Mouse (Mus musculus): Measurements from ENCODE around the gene Mok. TPM values are rescaled to one million over a fixed set of nuclear protein-coding genes. Genes with fewer than 3 reads are reported as not detected.

The Mok gene
- polyA plus RNA-seq, 1 experiment from 2014 or later = 0.27 TPM

DNA sequence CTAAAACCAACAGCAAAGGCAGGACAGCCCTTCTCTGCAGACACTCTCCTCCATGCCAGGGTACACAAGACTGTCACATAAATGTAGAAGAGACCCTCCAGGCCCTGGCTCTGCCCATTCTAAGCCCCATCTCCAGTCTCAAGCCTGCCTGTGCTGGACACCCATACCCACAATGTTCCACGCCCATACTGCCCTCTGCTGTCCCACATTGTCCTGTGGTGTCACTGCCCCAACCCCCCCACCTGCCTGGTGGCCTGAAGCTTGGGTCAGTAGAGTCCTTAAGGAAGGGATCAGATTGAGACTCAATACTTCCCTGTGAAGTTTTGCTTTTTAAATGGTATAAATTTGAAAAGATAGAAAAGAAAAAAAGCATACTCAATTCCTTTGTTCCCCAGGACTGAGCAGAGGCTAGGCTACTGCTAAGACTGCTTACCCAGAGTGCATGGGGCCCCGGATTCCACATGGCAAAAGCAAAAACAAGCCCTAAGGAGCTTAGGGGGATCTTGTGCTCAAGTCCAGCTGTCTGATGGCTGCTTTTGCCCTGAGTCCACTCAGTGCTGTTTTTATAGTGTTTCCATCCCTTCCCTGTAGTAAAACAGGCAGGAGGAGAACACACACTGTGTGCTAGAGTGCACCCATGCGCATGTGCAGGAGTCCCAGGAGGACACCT, 34.3 kb downstream of the Mok start:
- no peaks in the 10 kb centered on the region for H3K27me3 ChIP-seq (ENCODE audit: control insufficient read depth, insufficient read depth, low read depth, low read length)
- H3K9ac ChIP-seq (ENCODE audit: low read depth, low read length) = no peak overlapping the region
- H3K27ac ChIP-seq (ENCODE audit: low read length) = no peak overlapping the region
- H3K4me2 ChIP-seq (ENCODE audit: low read depth, low read length) = no peak overlapping the region
- H3K36me3 ChIP-seq (ENCODE audit: control insufficient read depth, insufficient read depth) = no peaks in the 10 kb centered on the region
- ATAC-seq (ENCODE audit: low read depth) = no peak
- H3K4me1 ChIP-seq (ENCODE audit: control insufficient read depth, low read depth, low read length) = no peaks in the 10 kb centered on the region
- H3K4me3 ChIP-seq (ENCODE audit: low read depth, low read length) = no peak overlapping the region
- no peaks in the 10 kb centered on the region for H3K9me3 ChIP-seq (replicated peaks; ENCODE audit: control insufficient read depth, low read length)
- 70% methylated on average over 3 of the region's 3 CpGs for WGBS (ENCODE audit: insufficient replicate concordance)

DNA sequence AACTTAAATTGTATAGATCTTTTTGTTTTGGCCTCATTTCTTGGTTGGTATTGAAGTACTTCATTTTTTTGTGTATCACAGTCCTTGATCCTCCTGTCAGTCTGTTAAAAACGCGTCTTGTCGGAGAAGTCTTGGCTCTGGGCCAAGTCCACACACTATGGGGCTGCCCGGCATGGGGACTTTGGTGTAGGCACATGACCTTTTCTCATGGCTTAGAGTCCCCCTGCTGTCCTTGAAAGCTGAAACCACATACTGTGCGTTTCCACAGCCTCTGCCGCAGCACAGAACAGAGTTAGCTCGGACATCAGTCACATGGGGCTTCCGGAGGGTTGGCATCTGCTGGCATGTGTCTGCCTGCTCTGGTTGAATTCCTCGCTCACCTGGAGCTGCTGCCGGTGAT, 36.5 kb downstream of the Mok start:
- Histone ChIP-seq H3K36me3 (ENCODE audit: control insufficient read depth, insufficient read depth) (no peaks in the 10 kb centered on the region), H3K27ac (ENCODE audit: low read length) (no peak overlapping the region), H3K9me3 (replicated peaks; ENCODE audit: control insufficient read depth, low read length) (no peaks in the 10 kb centered on the region), H3K9ac (ENCODE audit: low read depth, low read length) (no peak overlapping the region), H3K27me3 (ENCODE audit: control insufficient read depth, insufficient read depth, low read depth, low read length) (no peaks in the 10 kb centered on the region), H3K4me1 (ENCODE audit: control insufficient read depth, low read depth, low read length) (no peaks in the 10 kb centered on the region), H3K4me3 (ENCODE audit: low read depth, low read length) (no peak overlapping the region), H3K4me2 (ENCODE audit: low read depth, low read length) (no peak overlapping the region)
- peak; percentile 50; the same call in 1 of the 2 replicates for ATAC-seq (ENCODE audit: low read depth)
- 66% methylated on average over 10 of the region's 10 CpGs for WGBS (ENCODE audit: insufficient replicate concordance)

DNA sequence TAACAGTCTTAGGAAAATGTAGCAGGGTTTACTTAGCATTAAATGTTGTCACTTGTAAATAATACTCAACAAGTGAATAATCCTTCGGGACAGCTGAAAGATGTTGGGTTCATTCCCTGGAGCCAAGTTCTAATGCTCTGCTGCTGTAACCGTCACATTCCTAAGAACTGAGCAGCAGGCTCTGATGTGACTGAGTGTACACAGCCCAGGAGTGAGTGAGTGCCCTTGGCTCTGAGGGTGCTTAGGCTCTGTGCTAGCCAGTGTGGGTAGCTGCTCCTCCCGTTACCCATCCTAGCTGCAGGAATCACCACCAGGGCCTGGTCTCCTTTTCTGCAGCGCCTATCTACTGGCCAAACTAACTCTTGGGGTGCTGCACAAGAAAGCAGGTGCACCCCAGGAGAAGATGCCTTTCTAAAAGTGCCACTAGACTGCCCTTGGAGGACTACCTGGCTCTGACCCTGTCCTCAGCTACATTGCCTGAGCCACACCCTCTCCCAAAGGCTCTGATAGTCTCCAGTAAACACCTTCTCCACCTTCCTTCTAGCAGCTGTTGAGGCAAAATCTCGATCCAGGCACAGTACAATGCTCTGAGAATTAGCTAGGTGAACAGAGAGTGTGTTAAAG, 38.0 kb downstream of the Mok start:
- no peak overlapping the region for H3K4me3 ChIP-seq (ENCODE audit: low read depth, low read length)
- no peak overlapping the region for H3K4me2 ChIP-seq (ENCODE audit: low read depth, low read length)
- H3K36me3 ChIP-seq (ENCODE audit: control insufficient read depth, insufficient read depth) = no peaks in the 10 kb centered on the region
- H3K9me3 ChIP-seq (replicated peaks; ENCODE audit: control insufficient read depth, low read length) = no peaks in the 10 kb centered on the region
- H3K27ac ChIP-seq (ENCODE audit: low read length) = no peak overlapping the region
- H3K27me3 ChIP-seq (ENCODE audit: control insufficient read depth, insufficient read depth, low read depth, low read length) = no peaks in the 10 kb centered on the region
- no peaks in the 10 kb centered on the region for H3K4me1 ChIP-seq (ENCODE audit: control insufficient read depth, low read depth, low read length)
- WGBS (ENCODE audit: insufficient replicate concordance) = 84% methylated on average over 5 of the region's 5 CpGs
- ATAC-seq (ENCODE audit: low read depth) = no peak
- H3K9ac ChIP-seq (ENCODE audit: low read depth, low read length) = no peak overlapping the region

DNA sequence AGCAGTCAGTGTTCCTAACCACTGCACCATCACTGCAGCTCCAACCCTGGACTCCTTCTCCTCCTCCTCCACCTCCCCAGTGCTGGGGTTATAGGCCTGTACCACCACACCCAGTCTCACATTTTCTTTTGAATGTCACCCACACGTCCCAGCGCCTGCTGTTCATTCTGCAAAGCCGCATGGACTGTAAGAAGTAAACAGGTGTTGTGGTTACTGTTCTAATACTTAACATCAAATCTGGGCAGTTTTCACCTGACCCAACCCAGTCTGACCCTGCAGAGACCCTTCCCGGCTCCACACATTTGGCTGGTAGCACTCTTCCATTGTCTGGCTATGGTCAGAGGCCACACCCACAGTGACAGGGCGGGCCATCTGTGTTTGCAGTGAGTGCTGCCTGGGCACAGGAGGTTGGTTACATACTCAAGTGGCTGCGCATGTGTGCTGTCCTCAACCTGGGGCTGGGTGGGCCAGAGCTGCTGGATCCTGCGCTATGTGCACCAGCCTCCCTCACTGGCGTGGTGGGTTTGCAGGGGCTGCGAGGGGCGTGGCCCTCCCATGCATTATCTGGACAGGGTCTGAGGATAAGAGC, 38.8 kb downstream of the Mok start:
- Histone ChIP-seq H3K27me3 (ENCODE audit: control insufficient read depth, insufficient read depth, low read depth, low read length) (no peaks in the 10 kb centered on the region), H3K4me2 (ENCODE audit: low read depth, low read length) (no peak overlapping the region), H3K36me3 (ENCODE audit: control insufficient read depth, insufficient read depth) (no peaks in the 10 kb centered on the region), H3K9ac (ENCODE audit: low read depth, low read length) (no peak overlapping the region), H3K4me3 (ENCODE audit: low read depth, low read length) (no peak overlapping the region), H3K27ac (ENCODE audit: low read length) (no peak overlapping the region), H3K4me1 (ENCODE audit: control insufficient read depth, low read depth, low read length) (peaks cover 2% of the 10 kb centered on the region; the same call in 1 of the 2 replicates), H3K9me3 (replicated peaks; ENCODE audit: control insufficient read depth, low read length) (no peaks in the 10 kb centered on the region)
- 69% methylated on average over 10 of the region's 10 CpGs for WGBS (ENCODE audit: insufficient replicate concordance)
- ATAC-seq (ENCODE audit: low read depth) = no peak

DNA sequence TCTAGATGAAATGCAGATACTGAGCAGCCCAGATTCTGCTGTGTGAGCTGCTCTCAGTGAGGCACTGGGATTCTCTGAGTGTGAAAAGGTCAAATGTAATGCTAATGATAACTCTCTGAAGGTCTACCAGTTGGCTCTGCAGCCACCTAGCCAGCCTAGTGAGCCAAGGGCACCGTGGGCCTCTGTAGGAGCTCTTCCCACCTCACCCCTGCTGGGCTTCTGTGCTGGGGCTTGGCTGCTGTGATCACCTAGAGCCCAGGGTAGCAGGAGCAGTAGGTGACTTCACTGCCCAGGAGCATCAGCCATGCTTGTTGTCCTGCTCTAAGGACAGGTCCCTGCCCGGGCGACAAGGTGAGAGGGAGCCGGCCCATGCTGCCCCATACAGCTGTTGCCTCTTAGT, 41.5 kb downstream of the Mok start:
- Histone ChIP-seq H3K9me3 (replicated peaks; ENCODE audit: control insufficient read depth, low read length) (no peaks in the 10 kb centered on the region), H3K36me3 (ENCODE audit: control insufficient read depth, insufficient read depth) (no peaks in the 10 kb centered on the region), H3K4me3 (ENCODE audit: low read depth, low read length) (no peak overlapping the region), H3K9ac (ENCODE audit: low read depth, low read length) (no peak overlapping the region), H3K4me2 (ENCODE audit: low read depth, low read length) (no peak overlapping the region), H3K27ac (ENCODE audit: low read length) (no peak overlapping the region), H3K27me3 (ENCODE audit: control insufficient read depth, insufficient read depth, low read depth, low read length) (no peaks in the 10 kb centered on the region), H3K4me1 (ENCODE audit: control insufficient read depth, low read depth, low read length) (peaks cover 5% of the 10 kb centered on the region; the same call in 1 of the 2 replicates)
- 95% methylated on average over 4 of the region's 4 CpGs for WGBS (ENCODE audit: insufficient replicate concordance)
- ATAC-seq (ENCODE audit: low read depth) = no peak

DNA sequence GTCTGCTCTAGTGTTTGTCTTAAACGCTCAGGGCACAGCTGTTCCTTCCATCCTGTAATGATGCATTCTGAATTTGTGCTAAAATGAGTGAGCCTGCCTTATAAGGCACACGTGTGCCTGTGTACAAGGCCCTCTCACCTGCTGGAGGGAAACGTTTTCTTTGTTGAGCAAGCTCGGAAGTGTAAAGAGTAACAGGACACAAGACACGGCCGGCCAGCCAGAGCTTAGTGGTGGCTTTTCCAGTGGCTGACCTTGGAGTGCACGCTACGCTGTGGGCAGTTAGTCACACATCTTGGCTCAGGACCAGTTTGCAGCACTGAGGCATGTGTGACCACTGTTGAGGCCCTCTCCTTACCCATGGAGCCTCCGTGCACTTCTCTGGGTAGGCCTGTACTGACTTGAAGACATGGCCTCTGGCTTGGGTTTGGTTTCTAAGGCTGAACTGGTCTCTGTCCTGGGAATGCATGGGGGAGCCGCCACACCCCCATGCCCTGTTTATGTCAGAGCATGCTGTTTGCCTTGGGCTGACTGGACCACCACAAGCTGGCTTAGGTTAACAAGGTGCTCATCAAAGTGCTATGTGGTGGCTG, 42.8 kb downstream of the Mok start:
- Histone ChIP-seq H3K27ac (ENCODE audit: low read length) (no peak overlapping the region), H3K27me3 (ENCODE audit: control insufficient read depth, insufficient read depth, low read depth, low read length) (no peaks in the 10 kb centered on the region), H3K4me1 (ENCODE audit: control insufficient read depth, low read depth, low read length) (peaks cover 5% of the 10 kb centered on the region; the same call in 1 of the 2 replicates), H3K4me2 (ENCODE audit: low read depth, low read length) (no peak overlapping the region), H3K9ac (ENCODE audit: low read depth, low read length) (no peak overlapping the region), H3K9me3 (replicated peaks; ENCODE audit: control insufficient read depth, low read length) (no peaks in the 10 kb centered on the region), H3K36me3 (ENCODE audit: control insufficient read depth, insufficient read depth) (no peaks in the 10 kb centered on the region), H3K4me3 (ENCODE audit: low read depth, low read length) (no peak overlapping the region)
- peak; percentile 14; the same call in 1 of the 2 replicates for ATAC-seq (ENCODE audit: low read depth)
- 69% methylated on average over 10 of the region's 10 CpGs for WGBS (ENCODE audit: insufficient replicate concordance)

DNA sequence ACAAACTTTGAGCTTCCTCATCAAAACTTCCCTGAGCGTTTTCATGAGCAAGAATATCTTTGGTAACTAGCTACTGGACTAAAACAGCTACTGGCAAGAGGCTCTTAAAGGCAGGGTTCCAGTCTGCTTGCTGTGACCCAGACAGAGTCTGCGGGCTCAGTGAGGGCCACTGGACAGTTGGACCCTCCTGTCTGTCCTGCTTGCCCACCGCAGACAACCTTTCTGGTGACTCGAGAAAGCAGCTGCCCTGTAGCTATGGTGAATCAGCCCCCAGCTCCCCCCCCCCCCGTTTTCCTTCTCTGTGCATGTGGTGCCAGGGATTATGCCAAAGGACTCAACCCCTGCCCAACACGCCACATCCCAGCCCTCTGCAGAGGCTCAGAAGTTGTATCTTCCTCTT, 43.5 kb downstream of the Mok start:
- Histone ChIP-seq H3K4me1 (ENCODE audit: control insufficient read depth, low read depth, low read length) (peaks cover 5% of the 10 kb centered on the region; the same call in 1 of the 2 replicates), H3K9me3 (replicated peaks; ENCODE audit: control insufficient read depth, low read length) (no peaks in the 10 kb centered on the region), H3K9ac (ENCODE audit: low read depth, low read length) (no peak overlapping the region), H3K4me2 (ENCODE audit: low read depth, low read length) (no peak overlapping the region), H3K27me3 (ENCODE audit: control insufficient read depth, insufficient read depth, low read depth, low read length) (no peaks in the 10 kb centered on the region), H3K36me3 (ENCODE audit: control insufficient read depth, insufficient read depth) (no peaks in the 10 kb centered on the region), H3K4me3 (ENCODE audit: low read depth, low read length) (no peak overlapping the region), H3K27ac (ENCODE audit: low read length) (no peak overlapping the region)
- no peak for ATAC-seq (ENCODE audit: low read depth)
- WGBS (ENCODE audit: insufficient replicate concordance) = 75% methylated on average over 6 of the region's 6 CpGs

DNA sequence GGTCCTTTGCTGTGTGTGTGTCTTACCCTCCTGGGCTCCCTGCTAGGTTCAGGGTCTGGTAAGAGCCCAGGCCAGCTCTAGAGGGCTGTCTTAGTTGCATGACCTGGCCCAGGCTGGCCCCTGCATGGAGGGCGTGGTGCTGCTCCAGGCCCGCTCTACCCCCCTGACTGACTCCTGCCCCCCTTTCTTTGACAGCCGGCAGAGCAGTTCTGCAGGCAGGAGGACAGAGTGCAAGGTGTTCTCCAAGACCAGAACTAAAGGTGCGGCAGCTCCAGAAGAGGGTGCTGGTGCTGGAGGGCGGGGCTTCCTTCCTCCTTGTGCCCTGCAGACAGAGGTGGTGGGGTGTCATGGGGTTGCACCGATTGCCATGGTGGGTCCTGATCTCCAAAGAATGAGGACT, 44.0 kb downstream of the Mok start:
- H3K4me3 ChIP-seq (ENCODE audit: low read depth, low read length) = no peak overlapping the region
- no peaks in the 10 kb centered on the region for H3K36me3 ChIP-seq (ENCODE audit: control insufficient read depth, insufficient read depth)
- no peaks in the 10 kb centered on the region for H3K9me3 ChIP-seq (replicated peaks; ENCODE audit: control insufficient read depth, low read length)
- H3K27ac ChIP-seq (ENCODE audit: low read length) = no peak overlapping the region
- no peak for ATAC-seq (ENCODE audit: low read depth)
- H3K4me1 ChIP-seq (ENCODE audit: control insufficient read depth, low read depth, low read length) = peaks cover 5% of the 10 kb centered on the region; the same call in 1 of the 2 replicates
- WGBS (ENCODE audit: insufficient replicate concordance) = 73% methylated on average over 5 of the region's 6 CpGs
- no peaks in the 10 kb centered on the region for H3K27me3 ChIP-seq (ENCODE audit: control insufficient read depth, insufficient read depth, low read depth, low read length)
- H3K9ac ChIP-seq (ENCODE audit: low read depth, low read length) = no peak overlapping the region
- no peak overlapping the region for H3K4me2 ChIP-seq (ENCODE audit: low read depth, low read length)

DNA sequence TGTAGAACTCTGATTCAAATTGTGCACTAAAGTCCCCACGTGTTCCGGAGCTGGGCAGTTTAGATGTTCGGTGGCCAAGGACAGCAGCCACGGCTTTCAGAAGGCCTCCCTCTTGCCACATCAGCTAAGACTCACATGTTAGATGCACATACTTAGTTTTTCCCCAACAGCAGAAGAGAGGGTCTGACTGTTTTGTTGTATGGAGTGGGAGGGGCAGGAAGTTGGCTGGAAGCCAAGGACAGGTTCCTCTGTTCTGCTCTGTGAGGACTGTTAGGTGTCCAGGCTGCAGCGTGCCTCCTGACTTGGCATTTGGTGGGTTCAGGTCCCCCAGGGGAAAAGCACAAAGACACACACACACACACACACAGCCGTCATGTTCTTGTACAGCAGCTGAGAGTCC, 45.7 kb downstream of the Mok start:
- no peak overlapping the region for H3K27ac ChIP-seq (ENCODE audit: low read length)
- no peak overlapping the region for H3K9ac ChIP-seq (ENCODE audit: low read depth, low read length)
- ATAC-seq (ENCODE audit: low read depth) = no peak
- 73% methylated on average over 6 of the region's 6 CpGs for WGBS (ENCODE audit: insufficient replicate concordance)
- H3K27me3 ChIP-seq (ENCODE audit: control insufficient read depth, insufficient read depth, low read depth, low read length) = no peaks in the 10 kb centered on the region
- H3K4me2 ChIP-seq (ENCODE audit: low read depth, low read length) = no peak overlapping the region
- no peak overlapping the region for H3K4me3 ChIP-seq (ENCODE audit: low read depth, low read length)
- H3K9me3 ChIP-seq (replicated peaks; ENCODE audit: control insufficient read depth, low read length) = no peaks in the 10 kb centered on the region
- H3K4me1 ChIP-seq (ENCODE audit: control insufficient read depth, low read depth, low read length) = peaks cover 5% of the 10 kb centered on the region; the same call in 1 of the 2 replicates
- H3K36me3 ChIP-seq (ENCODE audit: control insufficient read depth, insufficient read depth) = no peaks in the 10 kb centered on the region
